Mouse (Mus musculus) adrenal gland, adult 8-10 months (tissue): ENCODE measurements at regions not wholly inside any gene's neighbourhood (a gene's known extent, or its start where the extent isn't known, plus 50 kb on each side); places are given as distances from the start of the nearest gene placed in this dataset.
"Not testable (repeated sequence)": the region's sequence is repeated elsewhere in the genome, so short reads cannot be mapped to it uniquely, and the experiment has no call there.

ENCODE experiments used
- DNase-seq: peaks from one replicate; pipeline ENCODE4 v3.0.0; 2022

GRCm38 (mm10) chr17:16571403-16571802, 492.5 kb upstream of the Zfp960 start:
- no peak for DNase-seq

- no peak for DNase-seq
Measured at GRCm38 (mm10) chr17:16588791-16589190, 475.1 kb upstream of the Zfp960 start.

GRCm38 (mm10) chr17:16599671-16600070, 464.2 kb upstream of the Zfp960 start:
- no peak for DNase-seq

GRCm38 (mm10) chr17:16612405-16612979, 451.4 kb upstream of the Zfp960 start:
- no peak for DNase-seq

GRCm38 (mm10) chr17:16621931-16622556, 441.9 kb upstream of the Zfp960 start:
- no peak for DNase-seq

GRCm38 (mm10) chr17:16629854-16630253, 434.1 kb upstream of the Zfp960 start:
- no peak for DNase-seq

- no peak for DNase-seq
Measured at GRCm38 (mm10) chr17:16633426-16633825, 430.5 kb upstream of the Zfp960 start.

- no peak for DNase-seq
Measured at GRCm38 (mm10) chr17:16637463-16637862, 426.4 kb upstream of the Zfp960 start.

- no peak for DNase-seq
Measured at GRCm38 (mm10) chr17:16647942-16648341, 416.0 kb upstream of the Zfp960 start.

- DNase-seq, result no peak
Measured at GRCm38 (mm10) chr17:16665253-16665652, 398.7 kb upstream of the Zfp960 start.

- no peak for DNase-seq
Measured at GRCm38 (mm10) chr17:16667606-16668005, 396.3 kb upstream of the Zfp960 start.

GRCm38 (mm10) chr17:16704199-16704598, 359.7 kb upstream of the Zfp960 start:
- DNase-seq, result no peak

GRCm38 (mm10) chr17:16705890-16706289, 358.0 kb upstream of the Zfp960 start:
- DNase-seq, result no peak

GRCm38 (mm10) chr17:16726904-16727303, 337.0 kb upstream of the Zfp960 start:
- DNase-seq, result no peak

GRCm38 (mm10) chr17:16753090-16753489, 310.8 kb upstream of the Zfp960 start:
- DNase-seq, result no peak

GRCm38 (mm10) chr17:16770587-16770986, 293.3 kb upstream of the Zfp960 start:
- not testable (repeated sequence) for DNase-seq

- DNase-seq, result no peak
Measured at GRCm38 (mm10) chr17:16798316-16798715, 265.6 kb upstream of the Zfp960 start.

GRCm38 (mm10) chr17:16804986-16805385, 258.9 kb upstream of the Zfp960 start:
- DNase-seq, result no peak

- DNase-seq, result no peak
Measured at GRCm38 (mm10) chr17:16818421-16818820, 245.5 kb upstream of the Zfp960 start.

GRCm38 (mm10) chr17:16821716-16822115, 242.2 kb upstream of the Zfp960 start:
- no peak for DNase-seq

- DNase-seq, result no peak
Measured at GRCm38 (mm10) chr17:16839152-16839551, 224.8 kb upstream of the Zfp960 start.

- DNase-seq, result no peak
Measured at GRCm38 (mm10) chr17:16860771-16861170, 203.1 kb upstream of the Zfp960 start.

GRCm38 (mm10) chr17:16900791-16901190, 163.1 kb upstream of the Zfp960 start:
- no peak for DNase-seq

GRCm38 (mm10) chr17:16918191-16918590, 145.7 kb upstream of the Zfp960 start:
- DNase-seq, result no peak

GRCm38 (mm10) chr17:16926200-16926599, 137.7 kb upstream of the Zfp960 start:
- no peak for DNase-seq
